Mouse (Mus musculus) liver, embryonic 14.5 days (tissue): ENCODE measurements around the gene Magt1. TPM values are rescaled to one million over a fixed set of nuclear protein-coding genes. Genes with fewer than 3 reads are reported as not detected.
"Not testable (repeated sequence)": the region's sequence is repeated elsewhere in the genome, so short reads cannot be mapped to it uniquely, and the experiment has no call there.

Experiments
- ATAC-seq: fragments of 200-750 bp; cut with Nextera tagmentation; 2 replicates; pipeline ENCODE4 v1.8.0; 2017; ENCODE audit warnings: moderate number of reproducible peaks, mild to moderate bottlenecking, moderate library complexity; ENCODE audit not compliant: insufficient read depth
- DNase-seq, 3 experiments: peaks; one replicate each; pipeline ENCODE4 v3.0.0-alpha.2; 2012 to 2013; ENCODE audit warnings: low read depth in 3 of 3, low spot score in 3 of 3
- H3K27ac ChIP-seq: fragments of 300-500 bp; sonication (generic); 2 replicates; pipeline ENCODE4 v1.5.1; 2014; ENCODE audit warnings: moderate library complexity, mild to moderate bottlenecking, control low read depth, inconsistent platforms
- H3K27me3 ChIP-seq: fragments of 300-500 bp; sonication (generic); 2 replicates; pipeline ENCODE4 v1.6.1; 2014; ENCODE audit warnings: mild to moderate bottlenecking, low read length, moderate library complexity; ENCODE audit not compliant: control insufficient read depth, insufficient read depth
- H3K36me3 ChIP-seq: fragments of 300-500 bp; sonication (generic); replicated peaks from 2 replicates; pipeline ENCODE4 v1.6.1; 2014; ENCODE audit warnings: low read depth; ENCODE audit not compliant: control insufficient read depth, insufficient read depth
- H3K4me1 ChIP-seq, 2 experiments: fragments of 200-500 bp in 1 of 2; fragments of 300-500 bp in 1 of 2; sonication (generic) in 1 of 2; replicated peaks; 2 replicates each; pipeline ENCODE4 v1.6.1; 2012 to 2014; ENCODE audit warnings: antibody characterized with exemption in 1 of 2, inconsistent platforms in 1 of 2, low read length in 1 of 2; ENCODE audit not compliant: control insufficient read depth in 2 of 2, insufficient read depth in 2 of 2
- H3K4me2 ChIP-seq: fragments of 300-500 bp; sonication (generic); 2 replicates; pipeline ENCODE4 v1.6.1; 2014; ENCODE audit warnings: low read depth, mild to moderate bottlenecking, control low read depth, moderate library complexity
- H3K4me3 ChIP-seq, 2 experiments: fragments of 200-500 bp in 1 of 2; fragments of 300-500 bp in 1 of 2; sonication (generic) in 1 of 2; 2 replicates each; pipeline ENCODE4 v1.5.1; 2012 to 2014; ENCODE audit warnings: low read depth in 2 of 2, low read length in 2 of 2, mild to moderate bottlenecking in 2 of 2, control low read depth in 1 of 2, inconsistent platforms in 1 of 2, moderate library complexity in 1 of 2; ENCODE audit not compliant: insufficient read depth in 1 of 2
- H3K9ac ChIP-seq: fragments of 300-500 bp; sonication (generic); replicated peaks from 2 replicates; pipeline ENCODE4 v1.6.1; 2014; ENCODE audit warnings: mild to moderate bottlenecking, control low read depth, moderate library complexity
- H3K9me3 ChIP-seq: fragments of 300-500 bp; sonication (generic); 2 replicates; pipeline ENCODE4 v1.6.1; 2016; ENCODE audit warnings: low read length, mixed read lengths; ENCODE audit not compliant: control insufficient read depth
- CTCF ChIP-seq: IDR thresholded peaks from 2 replicates; pipeline ENCODE4 v1.5.1; 2016; ENCODE audit warnings: antibody characterized with exemption, low read depth, control low read depth
- EP300 ChIP-seq: IDR thresholded peaks from 2 replicates; pipeline ENCODE4 v1.6.1; 2016; ENCODE audit warnings: antibody characterized with exemption, low read depth
- WGBS: fragments of 180-500 bp; shearing (Covaris S2); extraction: QIAGEN DNeasy Blood & Tissue Kit; methylation state at CpG from one replicate; pipeline ENCODE4 v1.1.7; 2014; ENCODE audit not compliant: insufficient replicate concordance; 5-methylcytosine and 5-hydroxymethylcytosine counted together
- polyA plus RNA-seq, 2 experiments: library from polyadenylated mRNA; depleted of rRNA in 1 of 2; stranded (reverse) in 1 of 2; unstranded in 1 of 2; fragments of >200 nt; fragmentation: Nextera tagmentation in 1 of 2; extraction: Ambion mirVana in 1 of 2; gene quantifications; 2 replicates each; pipeline versions ENCODE4 v1.2.1 to v1.2.3; 2012 to 2014

Gene Magt1
- polyA plus RNA-seq, 2 experiments: 9.2 to 23.8 TPM

DNA sequence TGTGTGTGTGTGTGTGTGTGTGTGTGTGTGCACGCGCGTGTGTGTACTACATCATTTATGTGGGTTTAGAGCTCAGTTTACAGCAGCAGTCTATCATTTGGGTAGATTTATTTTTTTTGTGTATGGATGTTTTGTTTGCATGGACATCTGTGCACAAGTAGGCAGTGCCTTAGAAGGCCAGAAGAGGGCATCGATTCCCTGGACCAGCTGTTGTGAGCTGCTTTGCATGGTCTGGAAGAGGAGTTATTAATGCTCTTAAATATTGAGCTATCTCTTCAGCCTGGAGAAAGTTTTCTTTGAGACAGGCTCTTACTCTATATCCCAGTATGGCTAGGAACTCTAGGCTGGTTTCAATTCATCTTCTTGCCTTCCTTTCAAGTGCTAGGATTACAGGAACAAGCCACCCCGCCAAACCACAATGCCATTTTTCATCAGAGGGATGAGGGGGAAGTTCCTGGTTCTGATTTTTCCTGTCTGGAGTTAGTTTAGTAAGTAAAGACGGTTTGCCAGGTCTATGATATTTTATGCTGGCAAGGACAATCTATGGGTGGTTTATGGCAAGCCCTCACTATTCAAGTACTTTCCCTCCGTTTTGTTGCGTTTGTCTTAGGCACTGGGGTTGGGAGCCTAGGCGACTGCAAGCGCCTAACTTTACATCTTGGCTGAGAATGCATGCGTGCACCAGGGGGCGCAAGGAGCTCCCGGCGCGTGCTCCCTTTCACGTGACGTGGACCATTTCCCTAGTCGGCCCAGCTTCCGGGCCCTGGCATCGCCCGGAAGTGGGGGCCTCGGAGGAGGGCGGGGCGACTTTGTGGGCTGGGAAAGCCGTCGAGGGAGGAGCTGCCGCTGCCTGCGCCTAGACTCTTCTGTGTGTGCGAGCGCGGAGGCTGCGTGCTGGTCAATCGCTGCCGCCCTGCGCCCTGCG lies 15.0 kb upstream of the Magt1 start, which contains the start of gene Atp7a:
Gene Atp7a (plus strand): TSS at position 859 of the 925 bp plus-strand sequence.
- peaks cover 4% of the 10 kb centered on the region; the same call in 1 of the 2 replicates for H3K36me3 ChIP-seq
- no peaks in the 10 kb centered on the region for H3K27me3 ChIP-seq
- peak within 1 kb of the TSS; percentile 72 for H3K4me2 ChIP-seq
- peak within 1 kb of the TSS; percentile 64 to 86 for H3K4me3 ChIP-seq
- DNase-seq (peak; percentile 85 to 87 (median 86)), ATAC-seq (peak; percentile 99)
- no peaks in the 10 kb centered on the region for H3K9me3 ChIP-seq
- H3K9ac ChIP-seq: peak within 1 kb of the TSS; percentile 70
- 12% methylated on average over 36 of the region's 36 CpGs for WGBS
- no peak within 1 kb of the TSS for H3K27ac ChIP-seq
- H3K4me1 ChIP-seq: no peaks in the 10 kb centered on the region
- TF ChIP-seq CTCF: peak; percentile 93
- peak; percentile 30; the same call in 1 of the 2 replicates for TF ChIP-seq EP300

DNA sequence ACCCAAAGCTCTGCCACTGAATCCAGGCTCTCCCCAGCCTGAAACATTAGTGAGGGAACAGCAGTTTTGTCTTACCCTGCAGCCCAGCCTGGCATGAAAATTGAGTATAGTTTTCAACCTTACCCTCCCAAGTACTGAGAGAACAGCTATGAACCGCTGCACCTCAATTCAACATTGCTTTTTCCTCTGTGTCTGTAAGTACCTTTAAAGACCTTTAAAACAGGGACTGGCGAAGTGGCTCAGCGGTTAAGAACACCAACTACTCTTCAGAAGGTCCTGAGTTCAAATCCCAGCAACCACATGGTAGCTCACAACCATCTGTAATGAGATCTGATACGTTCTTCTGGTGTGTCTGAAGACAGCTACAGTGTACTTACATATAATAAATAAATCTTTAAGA lies 5.8 kb upstream of the Magt1 start:
- no peaks in the 10 kb centered on the region for H3K9me3 ChIP-seq
- H3K4me3 ChIP-seq: no peak overlapping the region
- TF ChIP-seq CTCF (no peak), EP300 (no peak)
- H3K4me2 ChIP-seq: peak overlapping the region; percentile 44
- 71% methylated on average over 4 of the region's 4 CpGs for WGBS
- 0 out of 4 replicates have a peak, but pooled peaks cover 0 to 3% of the 10 kb centered on the region in 2 experiments for H3K4me1 ChIP-seq
- H3K27ac ChIP-seq: no peak overlapping the region
- DNase-seq: no peak
- no peak for ATAC-seq
- H3K9ac ChIP-seq: no peak overlapping the region
- no peaks in the 10 kb centered on the region for H3K27me3 ChIP-seq
- peaks cover 7% of the 10 kb centered on the region for H3K36me3 ChIP-seq

DNA sequence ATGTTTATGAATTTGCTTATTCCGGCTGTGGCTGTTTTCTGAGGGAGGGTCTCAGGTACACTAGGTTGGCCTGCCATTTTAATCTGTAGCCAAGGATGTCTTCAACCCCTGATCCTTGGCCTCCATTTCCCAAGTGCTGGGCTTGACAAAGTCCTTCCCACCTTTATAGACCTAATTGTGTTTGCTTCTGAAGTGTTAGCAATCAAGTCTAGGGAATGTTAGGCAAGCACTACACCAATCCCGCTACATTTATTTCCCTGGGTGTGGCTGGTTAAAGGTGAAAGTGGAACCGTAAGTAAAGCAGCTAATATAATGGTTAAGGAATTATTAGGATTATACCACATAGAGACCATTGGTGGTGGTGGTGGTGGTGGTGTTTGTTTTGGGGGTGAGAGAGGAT lies 5.4 kb upstream of the Magt1 start:
- TF ChIP-seq CTCF (no peak), EP300 (no peak)
- 71% methylated on average over 3 of the region's 3 CpGs for WGBS
- Histone ChIP-seq H3K27ac (no peak overlapping the region), H3K4me1 (0 out of 4 replicates have a peak, but pooled peaks cover 0 to 7% of the 10 kb centered on the region in 2 experiments), H3K27me3 (no peaks in the 10 kb centered on the region), H3K36me3 (peaks cover 7% of the 10 kb centered on the region), H3K9me3 (no peaks in the 10 kb centered on the region), H3K9ac (no peak overlapping the region), H3K4me3 (peak overlapping the region; percentile 37 to 73), H3K4me2 (peak overlapping the region; percentile 44)
- DNase-seq: no peak
- ATAC-seq: no peak

DNA sequence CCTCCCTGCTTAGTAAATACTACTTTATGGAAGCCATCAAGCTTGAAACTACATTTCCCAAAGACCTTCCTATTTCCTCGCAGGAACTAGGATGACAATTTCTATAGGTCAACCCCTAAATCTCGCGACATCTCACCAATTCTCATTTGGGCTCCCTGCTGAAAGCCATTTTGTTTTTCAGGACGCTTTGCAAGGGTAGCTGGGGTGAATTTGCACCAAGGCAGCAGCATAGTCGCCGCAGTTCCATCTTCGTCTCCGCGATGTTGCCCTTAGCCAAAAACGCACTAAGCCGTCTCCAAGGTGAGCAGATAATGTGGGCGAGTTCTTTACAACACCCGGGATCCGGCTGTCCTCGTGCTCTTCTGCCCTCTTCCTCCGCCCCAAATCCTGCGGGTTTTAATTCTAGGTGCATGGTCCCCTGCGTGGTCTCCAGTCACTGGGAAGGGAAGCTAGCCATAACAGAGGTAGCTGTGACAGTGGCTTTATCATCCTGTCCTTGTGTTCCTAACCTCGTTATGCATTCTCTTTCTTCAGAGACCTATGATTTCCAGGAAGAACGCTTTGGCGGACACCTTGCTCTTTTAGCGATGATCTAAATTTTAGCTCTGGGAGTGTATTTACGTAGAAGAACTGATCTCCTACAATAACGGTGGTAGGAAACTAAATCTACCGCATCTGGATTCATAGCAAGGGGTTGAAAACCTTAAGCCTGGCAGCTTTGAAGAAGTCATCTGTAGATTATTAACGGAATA lies 4.0 kb upstream of the Magt1 start, which contains the start of gene Cox7b:
Gene Cox7b (plus strand): TSS at position 130 of the 752 bp plus-strand sequence.
- Histone ChIP-seq H3K9me3 (no peaks in the 10 kb centered on the region), H3K4me3 (peak within 1 kb of the TSS; percentile 73 to 98), H3K36me3 (peaks cover 3% of the 10 kb centered on the region; the same call in 1 of the 2 replicates), H3K9ac (peak within 1 kb of the TSS; percentile 76), H3K27ac (peak within 1 kb of the TSS; percentile 81), H3K4me2 (peak within 1 kb of the TSS; percentile 44), H3K27me3 (no peaks in the 10 kb centered on the region), H3K4me1 (0 out of 4 replicates have a peak, but pooled peaks cover 0 to 7% of the 10 kb centered on the region in 2 experiments)
- 8% methylated on average over 26 of the region's 26 CpGs for WGBS
- ATAC-seq (peak; percentile 31; the same call in 1 of the 2 replicates), DNase-seq (peak; percentile 81 to 82 (median 81))
- 0 out of 2 replicates have a peak, but pooled peaks have one; percentile 4 for TF ChIP-seq EP300
- no peak for TF ChIP-seq CTCF

DNA sequence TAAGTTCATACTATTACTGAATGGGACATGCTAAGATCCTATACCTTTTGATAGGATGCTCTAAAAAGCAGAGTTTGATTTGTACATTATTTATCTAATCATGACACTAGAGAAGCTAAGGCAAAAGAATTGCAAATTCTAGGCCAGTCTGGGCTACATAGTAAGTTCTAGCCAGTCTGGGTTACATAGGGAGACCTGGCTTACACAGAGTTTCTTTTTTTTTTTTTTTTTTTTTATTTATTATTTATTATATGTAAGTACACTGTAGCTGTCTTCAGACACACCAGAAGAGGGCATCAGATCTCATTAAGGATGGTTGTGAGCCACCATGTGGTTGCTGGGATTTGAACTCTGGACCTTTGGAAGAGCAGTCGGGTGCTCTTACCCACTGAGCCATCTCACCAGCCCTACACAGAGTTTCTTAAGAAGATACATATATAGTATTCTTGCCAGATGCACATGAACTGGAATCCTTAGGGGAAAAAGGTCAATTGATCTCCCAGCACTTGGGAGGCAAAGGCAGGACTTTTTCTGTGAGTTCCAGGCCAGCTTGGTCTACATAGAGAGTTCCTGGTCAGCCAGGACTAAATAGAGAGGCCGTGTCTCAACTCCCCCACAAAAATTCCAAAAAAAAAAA lies 3.2 kb upstream of the Magt1 start:
- not testable (repeated sequence) for ATAC-seq, H3K27me3 ChIP-seq, H3K36me3 ChIP-seq, DNase-seq, H3K4me1 ChIP-seq, H3K9me3 ChIP-seq
- Histone ChIP-seq H3K9ac (peak overlapping the region; percentile 18; the same call in 1 of the 2 replicates), H3K27ac (peak overlapping the region; percentile 81), H3K4me3 (peak overlapping the region in 1 of 2 experiments; percentile 73; a peak in 2 of 4 replicates), H3K4me2 (peak overlapping the region; percentile 44)
- WGBS: 47% methylated on average over 2 of the region's 2 CpGs
